Mouse (Mus musculus) cerebellum, postnatal 25 days (tissue): Measurements from ENCODE around the gene Camkk2.

Experiments
- DNase-seq, 2 experiments: peaks; one replicate each; pipeline ENCODE4 v3.0.0; 2021; ENCODE audit warnings: mixed read lengths in 2 of 2

Camkk2 gene

DNA sequence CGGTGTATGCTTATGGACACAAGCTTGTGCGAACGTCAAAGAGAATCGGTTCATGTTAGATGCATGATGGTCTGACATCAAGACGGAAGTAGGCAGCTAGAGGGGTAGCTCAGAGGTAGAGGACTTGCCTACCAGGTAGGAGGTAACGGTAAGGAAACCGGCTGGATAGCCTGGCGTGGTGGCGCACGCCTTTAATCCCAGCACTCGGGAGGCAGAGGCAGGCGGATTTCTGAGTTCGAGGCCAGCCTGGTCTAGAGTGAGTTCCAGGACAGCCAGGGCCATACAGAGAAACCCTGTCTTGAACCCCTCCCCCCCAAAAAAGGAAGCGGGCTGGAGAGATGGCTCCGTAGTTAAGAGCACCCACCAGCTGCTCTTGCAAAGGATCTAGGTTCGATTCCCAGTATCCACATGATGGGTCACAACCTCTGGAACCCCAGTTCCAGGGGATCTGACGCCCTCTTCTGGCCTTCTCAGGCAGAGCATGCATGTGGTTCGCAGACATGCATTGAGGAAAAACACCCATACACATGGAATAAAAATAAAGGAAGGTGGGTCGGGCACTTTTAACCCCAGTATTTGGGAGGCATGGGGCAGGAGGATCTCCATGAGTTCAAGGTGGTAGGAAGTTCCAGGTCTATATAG is 1.7 kb upstream of the Camkk2 start:
- no peak for DNase-seq

GRCm38 (mm10) chr5:122778231-122779226 is 680 bp downstream of the Camkk2 start:
- peak; percentile 65 to 72 for DNase-seq

DNA sequence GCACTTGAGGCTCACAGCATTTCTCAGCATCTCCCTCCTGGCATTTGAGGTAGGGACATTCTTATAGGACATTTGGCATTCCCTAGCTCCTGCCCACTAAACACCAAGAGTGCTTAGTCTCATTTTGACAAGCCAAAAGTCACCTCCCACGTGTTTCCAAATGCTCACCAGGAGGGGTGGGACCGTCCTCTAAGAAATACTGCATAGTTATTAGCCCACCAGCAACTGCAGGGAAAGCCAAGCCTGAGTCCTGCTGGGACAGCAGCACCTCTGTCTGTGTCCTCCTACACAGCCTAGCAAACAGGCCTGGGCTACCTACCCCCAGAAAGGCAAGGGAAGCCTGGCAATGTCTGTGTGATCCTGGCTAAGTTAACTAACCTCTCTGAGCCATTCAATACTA is 1.9 kb downstream of the Camkk2 start:
- DNase-seq: peak in 1 of 2 experiments; percentile 19

DNA sequence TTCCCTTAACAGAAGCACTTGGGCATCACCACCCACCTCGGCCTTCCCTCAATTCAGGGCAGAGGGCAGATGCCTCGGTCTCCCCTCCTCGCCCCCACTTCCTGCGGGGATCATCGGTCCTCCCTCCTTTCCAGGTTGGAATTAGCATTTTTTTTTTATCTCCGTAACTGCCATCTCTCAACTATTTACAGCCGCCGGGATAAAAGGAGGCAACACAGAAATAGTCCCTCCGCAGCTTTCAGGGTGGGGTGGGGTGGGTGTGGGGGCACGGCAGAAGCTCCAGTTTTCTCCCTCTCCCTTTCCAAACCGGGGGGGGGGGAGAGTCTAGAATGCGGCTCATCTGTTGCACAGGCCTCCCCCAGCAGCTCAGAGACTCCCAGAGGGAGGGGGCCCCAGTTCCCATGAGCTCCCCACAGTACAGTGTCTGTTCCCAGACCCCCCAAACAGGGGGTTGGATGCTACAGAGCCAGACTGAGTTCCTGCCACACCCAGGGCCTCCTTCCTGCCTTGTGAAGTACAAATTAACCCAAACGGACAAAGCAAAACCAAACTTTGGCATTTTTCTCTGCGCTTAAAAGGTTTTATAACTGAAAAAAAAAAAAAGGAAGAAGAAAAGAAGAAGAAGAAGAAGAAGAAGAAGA is 3.4 kb downstream of the Camkk2 start:
- no peak for DNase-seq

DNA sequence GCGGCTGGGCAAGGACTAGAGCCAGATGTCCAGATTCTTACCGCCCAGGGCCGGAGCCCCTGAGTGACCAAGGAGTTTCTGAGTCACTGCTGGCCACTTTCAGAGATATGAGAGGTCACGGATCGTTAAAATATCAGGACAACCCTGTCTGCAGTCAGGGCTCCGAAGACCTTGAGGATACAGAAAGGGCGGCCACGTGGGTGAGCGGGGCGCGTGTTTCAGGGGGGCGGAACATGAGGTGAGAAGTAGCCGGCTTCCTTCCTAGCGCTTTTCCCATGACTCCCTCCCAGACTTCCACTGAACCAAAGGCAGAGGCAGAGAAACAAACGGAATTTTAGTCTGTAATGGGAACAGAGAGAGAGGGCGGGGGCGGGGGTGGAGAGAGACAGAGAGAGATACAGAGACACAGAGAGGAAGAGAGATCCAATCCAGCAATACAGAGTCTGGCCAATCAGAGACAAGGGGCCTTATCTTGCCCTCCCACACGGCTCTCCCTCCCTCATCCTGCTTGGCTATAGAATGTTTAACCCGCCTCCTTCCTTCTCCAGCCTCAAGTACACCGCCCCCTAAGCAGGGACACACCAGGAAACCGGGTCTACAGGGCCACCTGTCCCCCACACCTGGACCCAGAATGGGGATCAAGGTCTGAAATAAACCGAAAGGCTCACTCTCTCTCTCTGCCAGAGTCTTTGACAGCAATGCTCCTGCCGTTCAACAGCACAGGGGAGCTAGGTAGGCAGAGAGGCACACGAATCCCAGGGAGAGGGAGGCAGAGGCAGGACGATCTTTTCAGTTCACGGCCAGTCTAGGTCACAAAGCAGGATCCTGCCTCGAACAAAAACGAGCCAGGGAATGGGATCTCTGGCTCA is 4.2 kb downstream of the Camkk2 start:
- peak; percentile 39 to 53 for DNase-seq

DNA sequence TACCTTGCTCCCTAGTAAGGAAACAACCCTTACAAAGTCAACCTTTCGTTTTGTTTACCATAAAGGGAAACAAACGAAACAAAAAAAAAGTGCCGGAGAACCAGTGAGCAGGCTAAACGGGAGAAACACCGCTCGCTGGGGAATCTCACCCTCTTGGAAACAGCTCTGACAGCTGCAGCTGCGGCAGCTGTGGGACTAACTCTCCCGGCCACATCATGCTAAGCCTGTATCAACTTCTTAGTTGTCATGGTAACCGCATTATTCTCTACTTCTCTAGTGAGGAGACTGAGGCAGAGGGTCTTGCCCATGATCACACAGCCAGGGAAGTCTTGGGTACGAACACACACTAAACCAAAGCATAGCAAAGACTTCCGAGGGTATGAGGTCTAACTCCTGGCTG is 5.5 kb downstream of the Camkk2 start:
- no peak for DNase-seq

- DNase-seq: no peak
These were observed 7.8 kb downstream of the Camkk2 start for GRCm38 (mm10) chr5:122771428-122771827.

- peak; percentile 93 to 95 for DNase-seq
These were observed 8.4 kb downstream of the Camkk2 start for GRCm38 (mm10) chr5:122770806-122771261.

DNA sequence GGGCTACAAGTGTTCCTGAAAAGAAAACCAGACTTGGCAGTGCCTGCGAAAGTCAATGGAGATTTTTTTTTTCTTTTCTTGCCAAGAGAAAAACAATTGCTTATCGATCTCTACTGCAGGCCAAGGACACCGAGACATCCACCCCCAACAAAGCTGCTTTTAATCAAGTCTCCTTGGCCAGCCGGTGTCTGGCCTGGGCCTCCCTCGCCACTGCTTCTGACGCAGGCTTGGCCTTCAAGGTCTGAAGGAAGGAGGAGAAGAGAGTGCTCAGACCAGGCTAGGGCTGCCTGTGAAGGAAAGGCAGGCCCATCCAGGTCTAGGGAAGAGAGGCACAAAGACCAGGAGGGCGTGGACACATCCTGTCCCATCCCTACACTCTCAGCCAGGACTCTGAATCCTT is 8.9 kb downstream of the Camkk2 start:
- peak in 1 of 2 experiments; percentile 64 for DNase-seq

- no peak for DNase-seq
These were observed 10.1 kb downstream of the Camkk2 start for GRCm38 (mm10) chr5:122769101-122769568.

DNA sequence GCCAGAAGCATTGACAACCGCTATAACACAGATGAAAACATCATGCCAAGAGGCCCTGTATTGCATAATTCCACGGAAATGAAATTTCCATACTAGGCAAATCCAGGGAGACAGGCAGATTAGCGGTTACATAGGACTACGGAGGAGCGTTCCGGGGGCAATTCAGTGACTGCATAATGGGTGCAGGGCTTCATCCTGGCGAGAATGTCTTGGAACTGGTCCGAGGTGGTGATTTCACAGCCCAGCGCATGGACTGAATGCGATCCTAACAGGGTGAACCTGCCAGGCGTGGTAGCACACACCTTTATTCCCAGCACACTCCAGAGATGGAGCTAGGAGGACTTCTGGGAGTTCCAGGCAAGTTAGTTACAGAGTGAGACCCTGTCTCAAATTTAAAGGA is 11.9 kb downstream of the Camkk2 start:
- peak in 1 of 2 experiments; percentile 56 for DNase-seq

- DNase-seq: peak; percentile 78 to 88
These were observed 15.2 kb downstream of the Camkk2 start for GRCm38 (mm10) chr5:122764032-122764464.

DNA sequence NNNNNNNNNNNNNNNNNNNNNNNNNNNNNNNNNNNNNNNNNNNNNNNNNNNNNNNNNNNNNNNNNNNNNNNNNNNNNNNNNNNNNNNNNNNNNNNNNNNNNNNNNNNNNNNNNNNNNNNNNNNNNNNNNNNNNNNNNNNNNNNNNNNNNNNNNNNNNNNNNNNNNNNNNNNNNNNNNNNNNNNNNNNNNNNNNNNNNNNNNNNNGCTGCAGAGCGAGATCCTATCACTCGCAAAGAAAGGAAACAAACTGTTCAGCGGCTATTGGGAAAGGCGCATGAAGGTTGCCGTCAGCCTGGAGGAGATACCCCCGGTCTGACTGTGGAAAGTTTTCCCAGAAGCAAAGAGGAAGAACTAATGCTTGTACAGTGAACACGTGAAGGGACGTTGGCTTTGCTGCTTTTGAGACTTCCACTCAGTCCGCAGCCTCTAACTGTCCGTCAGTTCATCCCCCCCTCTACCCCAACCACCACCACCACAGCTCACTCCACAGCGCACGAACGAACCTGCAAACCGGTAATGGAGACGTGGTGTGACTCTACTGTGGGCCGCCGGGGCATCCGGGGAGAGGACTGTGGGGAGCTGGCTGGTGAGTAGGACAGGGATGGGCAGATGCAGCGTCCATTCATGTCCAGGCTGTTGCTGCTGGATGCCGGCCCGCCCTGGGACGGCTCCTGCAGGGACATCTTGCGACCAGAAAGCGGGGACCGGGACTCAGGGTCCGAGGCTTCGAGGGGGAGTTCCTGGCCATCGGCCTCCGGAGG is 15.8 kb downstream of the Camkk2 start:
- peak; percentile 63 to 69 for DNase-seq

DNA sequence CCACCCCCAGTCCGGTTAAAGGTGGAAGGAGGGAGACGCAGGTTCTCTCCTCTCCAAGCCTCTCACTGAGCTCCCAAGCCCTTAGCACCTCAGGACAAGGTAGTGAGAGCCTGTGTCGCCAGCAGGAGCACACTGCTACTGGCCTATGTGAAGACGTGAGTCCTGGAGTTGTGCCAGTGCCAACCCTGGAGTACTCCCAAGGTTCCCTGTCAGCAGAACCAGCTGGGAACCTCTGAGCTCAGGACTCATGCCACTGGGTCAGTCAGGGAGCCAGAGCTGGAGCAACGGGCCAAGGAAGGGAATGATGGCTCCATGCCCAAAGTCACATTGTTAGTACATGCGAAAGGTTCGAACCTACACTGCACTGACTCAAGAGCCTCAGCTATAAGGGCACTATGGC is 22.5 kb downstream of the Camkk2 start:
- peak; percentile 87 to 88 for DNase-seq

GRCm38 (mm10) chr5:122756144-122756543 is 23.1 kb downstream of the Camkk2 start:
- DNase-seq: no peak

DNA sequence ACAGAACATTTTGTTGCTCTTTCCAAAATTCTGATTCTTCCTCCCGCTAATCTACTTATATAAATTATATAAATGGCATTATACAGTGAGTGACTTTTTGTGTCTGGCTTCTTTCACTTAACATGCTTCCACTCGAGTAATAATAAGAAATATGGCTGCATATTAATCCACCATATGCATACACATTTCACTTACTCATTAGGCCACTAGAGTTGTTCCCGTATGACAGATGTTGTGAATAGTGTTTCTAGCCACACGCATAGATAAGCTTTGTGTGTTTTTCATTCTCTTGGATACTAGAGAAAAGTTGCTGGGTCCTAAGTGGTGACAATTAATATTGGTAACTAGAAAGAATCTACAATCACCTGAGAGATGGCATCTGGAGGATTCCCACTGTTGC is 23.6 kb downstream of the Camkk2 start:
- DNase-seq: no peak

DNA sequence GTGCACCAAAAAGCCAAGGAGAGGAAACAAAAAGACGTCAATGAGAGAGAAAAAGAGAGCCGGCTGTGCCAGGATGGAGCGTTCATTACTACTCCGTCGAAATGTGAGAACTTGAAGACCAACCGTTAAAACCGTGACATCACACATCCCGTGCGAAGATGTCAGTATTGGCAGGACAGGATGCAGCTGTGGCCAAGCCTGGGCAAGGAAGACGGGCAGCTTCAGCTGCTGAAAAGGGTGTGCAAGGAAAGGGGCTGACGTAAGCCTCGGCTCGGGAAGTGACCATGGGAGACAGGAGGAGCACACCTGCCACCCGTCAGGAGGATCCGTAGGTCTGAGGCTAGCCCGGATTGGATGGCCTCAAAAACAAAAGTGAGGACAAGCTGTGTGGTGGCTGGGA is 24.7 kb downstream of the Camkk2 start:
- no peak for DNase-seq

DNA sequence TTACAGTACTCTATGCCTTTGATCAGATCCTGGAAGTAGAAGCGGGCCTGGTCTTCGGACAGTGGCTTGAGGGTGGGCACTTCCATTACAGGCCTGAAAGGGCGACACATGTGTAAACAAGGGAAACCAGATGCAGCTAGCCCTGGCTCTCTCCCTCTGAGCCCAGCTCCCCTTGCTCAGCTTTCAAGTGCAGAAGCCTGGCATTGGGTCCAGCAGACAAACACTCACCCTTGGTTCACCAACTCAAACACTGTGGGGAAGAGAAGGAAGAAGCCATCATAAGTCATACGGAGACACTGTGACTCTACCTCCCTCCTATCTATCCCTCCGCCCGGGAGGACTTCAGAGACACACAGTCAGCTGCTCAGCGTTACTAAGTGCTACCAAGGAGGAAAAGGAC is 31.3 kb downstream of the Camkk2 start:
- no peak for DNase-seq

DNA sequence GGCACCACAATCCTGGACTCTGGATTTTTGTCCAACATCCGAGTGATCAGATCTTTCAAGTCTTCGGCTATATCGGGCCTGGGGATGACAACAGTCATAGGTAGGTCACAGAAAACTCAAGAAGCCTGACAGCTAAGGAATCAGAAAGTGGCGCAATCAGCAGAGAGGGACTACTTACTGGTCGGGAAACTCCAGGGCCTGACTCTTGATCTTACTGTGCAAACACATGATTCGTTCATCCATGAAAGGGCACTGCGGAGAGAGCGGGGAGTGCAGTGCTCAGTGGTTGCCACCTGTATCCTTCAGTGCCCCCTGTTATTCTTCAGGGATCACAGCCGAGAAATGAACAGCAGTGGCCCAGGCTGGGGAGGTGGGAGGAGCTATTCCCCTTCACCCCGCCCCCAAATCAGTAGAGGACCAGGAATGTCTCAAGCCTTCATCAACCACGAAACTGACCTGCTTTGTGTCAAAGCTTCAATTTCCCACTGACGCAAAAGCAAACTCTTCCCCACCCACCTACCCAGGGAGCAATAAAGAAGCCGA is 35.3 kb downstream of the Camkk2 start:
- no peak for DNase-seq

DNA sequence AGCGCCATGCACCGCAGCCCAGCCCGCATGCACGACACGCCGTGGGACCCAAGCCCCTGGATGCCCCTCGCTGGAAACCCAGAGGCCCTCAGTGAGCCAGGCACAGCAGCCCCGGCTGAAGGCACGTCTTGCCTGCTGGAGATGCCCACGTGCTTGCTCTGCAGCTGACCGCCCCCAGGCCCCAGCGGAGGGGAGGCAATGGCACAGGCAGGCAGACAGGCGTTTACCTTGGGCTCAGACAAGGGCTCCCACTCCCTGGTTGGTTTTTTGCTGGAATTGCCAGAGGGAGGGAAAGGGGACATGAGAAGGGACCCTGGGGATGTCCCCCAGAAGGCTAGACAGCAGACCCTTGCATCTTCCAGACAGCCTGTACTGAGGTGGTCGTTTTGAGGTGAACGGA is 42.4 kb downstream of the Camkk2 start:
- no peak for DNase-seq

DNA sequence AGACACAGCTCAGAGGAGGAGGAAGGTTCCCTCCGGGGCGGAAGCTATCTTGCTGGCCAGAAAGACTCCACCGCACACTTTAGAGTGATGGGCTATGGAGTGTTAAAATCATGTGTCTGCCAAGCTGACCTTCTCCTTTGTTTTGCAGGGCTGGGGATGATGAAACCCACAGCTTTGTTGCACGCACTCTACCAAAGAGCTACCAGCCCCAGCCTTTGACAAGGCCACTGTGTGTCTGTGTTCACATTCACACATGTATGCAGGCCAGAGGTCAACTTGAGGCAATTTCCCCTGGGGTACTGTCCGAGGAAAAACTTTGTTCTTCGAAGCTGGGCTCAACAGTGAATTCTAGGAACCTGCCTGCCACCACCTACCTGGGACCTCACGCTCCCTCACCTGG is 43.4 kb downstream of the Camkk2 start:
- no peak for DNase-seq
